Mouse (Mus musculus) hindlimb bud, embryonic 11.5 days (tissue): Measurements from ENCODE around the gene Mrc2.
A peak's percentile ranks its signal among the peaks of the same experiment; 100 is the strongest.

Source experiments
- DNase-seq: peaks from one replicate; pipeline ENCODE4 v3.0.0-alpha.2; 2012; ENCODE audit warnings: low read depth, low spot score; ENCODE audit errors: extremely low spot score

Gene Mrc2

DNA sequence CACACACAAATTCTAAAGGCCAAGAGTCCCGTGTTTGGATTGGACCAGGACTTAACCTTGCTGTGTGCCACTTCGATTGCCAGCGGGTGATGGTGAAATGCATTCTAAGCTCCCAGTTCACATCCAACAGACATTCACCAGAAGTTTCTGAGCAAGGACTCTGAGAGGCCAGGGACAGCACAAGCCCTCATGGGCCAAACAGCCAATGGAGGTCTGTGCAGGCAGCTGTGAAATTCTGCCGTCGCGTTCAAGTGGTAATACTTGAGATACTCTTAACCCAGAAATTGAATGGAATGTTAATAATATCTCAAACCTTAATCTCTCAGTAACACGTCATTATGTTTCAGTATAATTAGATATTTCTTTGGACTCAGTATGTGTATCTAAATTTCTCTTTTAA, 17.8 kb downstream of the Mrc2 start:
- no peak for DNase-seq

DNA sequence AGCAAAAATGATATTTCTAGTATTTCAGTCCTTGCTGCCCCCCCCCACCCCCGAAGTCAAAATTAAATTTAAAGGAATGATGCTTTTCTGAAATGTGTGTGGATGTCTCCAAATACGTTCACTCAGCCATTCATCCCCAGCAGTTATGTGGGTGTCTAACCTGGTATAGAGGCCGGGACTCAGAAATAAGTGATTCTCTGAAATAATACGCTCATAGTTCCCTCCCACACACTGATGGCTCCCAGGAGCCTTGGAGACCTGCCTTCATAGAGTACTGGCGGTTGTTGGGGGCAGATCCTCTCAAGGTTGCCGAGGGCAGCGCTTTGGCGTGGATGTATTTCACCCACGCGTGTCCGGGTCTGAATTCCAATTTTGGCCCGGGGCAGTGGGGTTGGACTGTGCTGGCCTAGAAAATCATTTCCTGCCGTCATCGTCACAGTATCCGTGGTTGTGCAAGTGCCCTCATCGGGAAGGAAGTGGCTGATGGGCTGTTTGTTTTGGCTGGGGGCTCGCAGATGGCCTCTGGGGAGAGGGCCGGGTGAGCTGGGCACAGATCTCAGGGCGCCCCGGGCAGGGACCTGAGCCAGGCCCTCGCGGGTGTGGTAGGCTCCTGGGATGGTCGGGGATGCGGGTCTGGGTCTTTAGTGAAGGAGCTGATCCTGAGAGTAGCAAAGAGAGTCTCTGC, 19.0 kb downstream of the Mrc2 start:
- no peak for DNase-seq

DNA sequence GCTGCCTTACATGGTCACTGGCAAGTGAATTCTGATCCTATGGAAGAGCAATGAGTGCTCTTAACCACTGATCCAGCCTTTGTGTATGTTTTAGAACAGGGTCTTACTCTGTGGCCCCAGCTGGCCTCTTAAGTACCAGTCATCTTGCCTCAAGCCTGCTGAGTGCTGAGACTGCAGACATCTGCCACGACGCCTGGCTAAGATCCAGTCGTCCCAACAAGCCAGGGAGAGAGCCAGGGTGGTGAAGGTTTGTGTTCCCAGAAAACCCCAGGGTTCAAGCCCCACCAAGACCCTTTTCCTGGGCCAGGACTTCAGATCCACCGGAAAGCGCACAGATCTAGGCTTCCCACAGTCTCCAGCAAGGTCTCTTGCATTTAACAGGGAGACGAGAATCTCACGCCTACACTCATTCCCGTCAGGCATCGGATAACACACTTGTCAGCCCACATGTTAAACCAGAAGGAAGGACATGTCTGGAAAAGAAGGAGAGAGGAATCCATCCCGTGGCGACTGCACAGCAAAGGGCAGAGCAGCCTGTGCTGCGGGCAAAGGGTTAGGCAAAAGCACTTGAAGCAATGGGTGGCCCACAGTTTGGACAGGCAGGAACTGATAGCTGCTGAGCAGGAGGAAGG, 20.0 kb downstream of the Mrc2 start:
- no peak for DNase-seq

DNA sequence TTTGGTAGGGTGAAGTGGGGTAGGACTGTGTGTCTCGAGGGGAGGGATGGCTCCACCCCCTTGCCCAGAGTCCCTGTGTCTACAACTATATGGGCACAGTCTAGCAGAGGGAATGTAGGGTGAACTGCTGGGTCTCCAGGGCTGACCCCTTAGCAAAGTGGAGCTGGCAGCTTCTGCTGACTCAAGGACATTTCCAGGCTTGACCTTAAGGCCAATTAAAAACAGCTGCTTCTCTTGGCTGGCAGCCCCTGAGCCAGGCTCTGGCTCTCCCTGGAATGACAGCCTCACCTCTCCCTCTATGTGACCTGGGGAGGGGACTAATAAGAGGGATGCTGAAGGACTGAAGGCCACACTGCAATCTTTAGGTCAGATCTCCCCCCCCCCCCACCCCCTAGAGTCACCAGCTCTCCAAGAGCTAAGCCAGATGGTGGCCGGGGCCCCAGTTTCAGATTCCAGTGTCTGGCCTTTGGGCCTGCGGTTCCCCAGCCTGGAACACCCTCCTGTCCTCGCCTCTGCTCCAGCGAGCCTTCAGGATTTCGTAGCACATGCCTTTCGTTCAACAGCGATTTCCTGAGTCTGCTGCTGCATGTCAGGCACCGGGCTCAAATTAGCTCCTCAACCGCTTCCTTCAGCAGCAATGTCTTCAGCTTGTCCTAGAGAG, 20.7 kb downstream of the Mrc2 start:
- DNase-seq, result peak; percentile 53

DNA sequence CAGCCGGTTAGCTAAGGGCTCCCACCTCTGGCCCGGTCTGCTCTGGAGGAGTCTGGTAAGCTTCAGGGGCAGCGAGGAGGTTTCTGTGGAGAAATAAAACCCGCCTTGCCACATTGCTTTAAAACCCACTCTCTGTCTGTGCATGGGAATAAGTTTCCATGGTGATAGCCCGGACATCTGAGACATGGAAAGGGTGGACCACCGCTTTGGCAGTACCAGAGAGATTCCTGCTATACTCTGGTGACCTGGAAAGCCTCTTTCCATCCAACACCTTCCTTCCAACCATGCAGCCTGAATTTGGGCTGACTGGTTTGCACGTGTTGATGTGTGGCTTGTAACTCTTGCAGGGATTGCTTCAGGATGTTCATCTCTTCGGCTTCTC, 21.2 kb downstream of the Mrc2 start:
- DNase-seq, result no peak

DNA sequence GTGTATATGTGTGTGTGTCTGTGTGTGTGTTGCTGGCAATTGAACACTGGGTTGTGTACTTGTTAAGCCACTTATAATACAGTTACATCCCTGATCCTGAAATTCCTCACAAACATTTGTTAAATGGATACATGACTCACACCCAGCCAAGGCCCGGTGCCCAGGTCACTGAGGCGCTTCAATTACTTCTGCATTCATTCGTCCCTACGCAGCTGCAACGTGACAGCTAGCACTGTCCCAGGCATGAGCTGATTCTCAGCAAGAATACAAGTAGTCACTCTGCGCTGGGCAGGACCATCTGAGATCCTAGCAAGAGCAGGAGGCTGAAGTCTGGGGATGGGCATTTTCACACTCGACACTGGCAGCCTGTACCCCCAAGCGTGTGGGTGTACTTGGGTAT, 22.9 kb downstream of the Mrc2 start:
- no peak for DNase-seq

DNA sequence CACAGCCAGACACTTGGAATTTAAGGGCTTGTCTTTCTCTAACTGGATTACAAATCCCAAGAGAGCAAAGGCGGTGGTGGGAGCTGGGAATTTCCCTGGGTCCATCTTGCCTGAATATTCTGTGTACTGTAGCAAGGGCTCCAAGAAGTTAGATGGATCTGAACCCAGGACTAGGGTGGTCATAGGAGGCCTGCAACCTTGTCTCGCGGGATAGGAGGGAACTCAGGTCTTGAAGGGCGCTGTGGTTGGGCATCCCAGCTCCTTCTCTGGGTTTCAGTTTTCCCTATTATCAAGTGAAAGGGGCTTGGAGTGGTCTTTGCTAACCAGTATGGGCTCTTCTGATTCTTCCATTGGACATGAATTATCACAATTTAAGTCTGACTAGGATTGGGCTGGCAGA, 23.7 kb downstream of the Mrc2 start:
- DNase-seq, result no peak

DNA sequence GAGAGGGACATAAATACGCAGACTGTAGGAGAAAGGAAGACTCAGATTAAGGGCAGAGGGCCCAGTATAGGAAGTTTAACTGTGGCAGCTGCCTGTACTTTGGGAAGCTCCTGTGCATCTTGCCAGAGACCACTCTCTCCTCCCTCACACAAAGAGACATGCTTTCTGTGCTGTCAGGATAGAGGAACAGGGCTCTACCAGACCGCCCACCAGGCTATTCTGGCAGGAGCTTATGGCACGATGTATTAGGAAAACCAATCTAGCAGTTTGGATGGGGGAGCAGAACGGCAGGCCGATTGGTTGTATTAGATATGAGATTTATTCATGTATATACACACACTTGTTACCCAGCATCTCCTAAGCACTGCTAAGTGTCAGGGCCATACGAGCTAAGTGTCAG, 25.3 kb downstream of the Mrc2 start:
- no peak for DNase-seq

DNA sequence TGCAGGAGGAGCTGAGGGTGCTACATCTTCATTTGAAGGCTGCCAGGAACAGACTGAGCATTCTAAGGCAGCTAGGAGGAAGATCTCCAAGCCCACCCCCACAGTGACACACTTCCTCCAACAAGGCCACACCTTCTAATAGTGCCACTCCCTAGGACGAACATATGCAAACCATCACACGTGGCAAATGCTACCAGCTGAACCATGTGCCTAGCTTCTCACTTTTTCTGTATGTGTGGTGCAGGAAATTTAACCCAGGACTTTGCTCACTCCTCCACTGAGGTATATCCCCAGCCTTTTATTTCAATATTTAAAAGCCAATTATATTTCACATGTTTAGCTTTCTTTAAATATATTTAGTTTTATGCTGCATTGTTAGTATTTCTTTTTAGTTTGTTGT, 28.6 kb downstream of the Mrc2 start:
- DNase-seq, result no peak

DNA sequence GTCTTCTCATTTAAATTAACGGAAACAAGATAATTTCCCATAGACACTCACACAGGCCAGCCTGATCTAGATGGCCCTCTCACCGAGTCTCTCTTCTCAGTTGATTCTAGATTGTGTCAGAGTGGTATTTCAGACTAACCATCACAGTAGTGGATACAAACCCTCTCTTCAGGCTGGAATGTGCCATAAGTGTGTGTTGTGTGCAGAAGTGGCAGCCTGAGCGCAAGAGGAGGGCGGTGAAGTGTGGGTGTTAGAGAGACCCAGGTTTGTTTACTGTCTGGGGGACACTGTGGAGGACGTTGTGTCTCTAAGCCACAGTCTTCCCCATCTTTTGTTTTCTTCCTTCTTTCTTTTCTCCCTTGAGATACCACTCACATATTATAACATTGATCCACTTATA, 31.1 kb downstream of the Mrc2 start:
- DNase-seq, result no peak

DNA sequence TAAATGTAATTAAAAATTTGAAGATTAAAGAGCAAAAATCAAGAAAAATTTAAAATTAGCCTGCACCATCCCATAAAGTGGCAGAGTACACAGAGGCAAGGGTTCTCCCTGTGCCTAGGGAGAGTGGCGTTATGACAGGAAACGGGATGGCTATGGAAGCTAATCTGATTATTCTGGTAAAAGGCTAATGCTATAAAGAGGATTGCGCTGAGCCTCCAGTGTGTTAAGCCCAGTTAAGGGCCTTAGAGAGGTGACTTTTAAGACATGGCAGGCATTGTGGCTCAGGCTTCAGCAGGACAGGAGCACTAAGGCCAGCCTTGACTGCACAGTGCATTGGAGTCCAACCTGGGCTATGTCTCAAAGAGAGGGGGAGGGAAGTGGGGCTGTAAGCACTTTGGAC, 34.7 kb downstream of the Mrc2 start:
- DNase-seq, result no peak

DNA sequence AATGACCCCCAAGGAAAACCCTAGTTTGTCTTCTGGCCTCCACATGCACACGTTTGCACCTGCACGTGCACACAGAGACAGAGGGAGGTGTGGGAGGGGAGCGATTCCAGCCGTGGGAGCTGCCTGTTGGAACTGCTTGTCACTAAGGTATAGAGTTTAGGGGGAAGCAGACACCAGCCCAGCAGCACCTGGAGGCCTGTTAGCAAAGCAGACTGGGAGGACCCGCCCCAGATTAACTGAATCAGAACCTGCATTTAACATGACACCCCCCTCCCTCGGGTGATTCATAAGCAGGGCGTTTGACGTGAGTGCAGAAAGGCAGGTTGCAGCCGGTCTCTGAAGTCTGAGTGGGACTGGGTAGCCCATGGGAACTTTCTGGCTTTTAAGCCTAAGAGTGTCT, 37.5 kb downstream of the Mrc2 start:
- no peak for DNase-seq

DNA sequence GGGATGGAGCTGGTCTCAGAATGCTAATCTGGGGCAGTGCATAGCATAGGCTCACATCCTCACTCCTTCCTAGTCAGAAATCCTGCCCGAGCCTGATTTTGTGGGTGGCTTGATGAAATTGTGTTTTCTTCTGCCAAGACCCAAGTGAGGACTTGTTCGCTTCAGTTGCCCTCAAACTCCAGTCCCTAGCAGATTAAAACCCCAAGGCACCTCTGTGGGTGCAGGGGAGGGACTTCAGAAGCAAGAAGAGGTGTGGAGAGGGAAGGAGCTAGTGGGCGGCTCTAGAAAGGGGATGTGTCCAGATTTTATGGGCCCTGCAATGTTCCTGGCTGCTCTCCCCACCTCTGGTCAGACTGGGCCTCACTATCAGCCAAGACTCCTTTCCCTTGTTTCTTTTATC, 38.7 kb downstream of the Mrc2 start:
- DNase-seq, result no peak

DNA sequence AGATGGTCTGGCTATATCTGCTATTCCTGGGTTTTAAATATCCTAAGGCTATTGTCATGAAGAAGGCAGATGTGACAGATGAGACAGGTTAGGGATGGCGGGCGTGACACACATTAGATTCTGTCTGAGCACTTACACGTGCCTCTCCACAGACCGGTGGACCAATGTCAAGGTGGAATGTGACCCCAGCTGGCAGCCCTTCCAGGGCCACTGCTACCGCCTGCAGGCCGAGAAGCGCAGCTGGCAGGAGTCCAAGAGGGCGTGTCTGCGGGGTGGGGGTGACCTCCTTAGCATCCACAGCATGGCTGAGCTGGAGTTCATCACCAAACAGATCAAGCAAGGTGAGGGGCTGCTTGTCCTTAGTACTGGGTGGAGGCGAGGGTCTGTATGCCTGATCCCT, 39.3 kb downstream of the Mrc2 start:
- DNase-seq, result no peak

DNA sequence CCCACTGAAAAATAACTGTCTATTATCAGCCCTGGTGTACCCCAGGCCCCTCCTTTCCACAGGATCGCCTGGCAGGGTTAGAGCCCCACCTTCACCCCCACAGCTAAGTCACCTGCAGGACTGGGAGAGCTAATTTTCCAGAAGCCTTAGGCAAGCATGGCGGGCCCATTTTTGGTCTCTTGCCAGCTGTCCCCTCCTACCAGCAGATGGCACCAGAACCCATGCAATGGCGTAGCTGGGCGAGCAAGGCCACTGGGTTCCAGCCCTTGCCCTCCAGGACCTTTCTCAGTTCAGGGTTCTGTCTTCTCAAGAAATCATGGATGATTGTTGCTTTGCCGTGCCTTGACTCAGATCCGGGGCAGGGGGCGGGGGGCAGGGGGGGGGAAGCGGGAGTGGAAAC, 40.0 kb downstream of the Mrc2 start:
- DNase-seq, result no peak

DNA sequence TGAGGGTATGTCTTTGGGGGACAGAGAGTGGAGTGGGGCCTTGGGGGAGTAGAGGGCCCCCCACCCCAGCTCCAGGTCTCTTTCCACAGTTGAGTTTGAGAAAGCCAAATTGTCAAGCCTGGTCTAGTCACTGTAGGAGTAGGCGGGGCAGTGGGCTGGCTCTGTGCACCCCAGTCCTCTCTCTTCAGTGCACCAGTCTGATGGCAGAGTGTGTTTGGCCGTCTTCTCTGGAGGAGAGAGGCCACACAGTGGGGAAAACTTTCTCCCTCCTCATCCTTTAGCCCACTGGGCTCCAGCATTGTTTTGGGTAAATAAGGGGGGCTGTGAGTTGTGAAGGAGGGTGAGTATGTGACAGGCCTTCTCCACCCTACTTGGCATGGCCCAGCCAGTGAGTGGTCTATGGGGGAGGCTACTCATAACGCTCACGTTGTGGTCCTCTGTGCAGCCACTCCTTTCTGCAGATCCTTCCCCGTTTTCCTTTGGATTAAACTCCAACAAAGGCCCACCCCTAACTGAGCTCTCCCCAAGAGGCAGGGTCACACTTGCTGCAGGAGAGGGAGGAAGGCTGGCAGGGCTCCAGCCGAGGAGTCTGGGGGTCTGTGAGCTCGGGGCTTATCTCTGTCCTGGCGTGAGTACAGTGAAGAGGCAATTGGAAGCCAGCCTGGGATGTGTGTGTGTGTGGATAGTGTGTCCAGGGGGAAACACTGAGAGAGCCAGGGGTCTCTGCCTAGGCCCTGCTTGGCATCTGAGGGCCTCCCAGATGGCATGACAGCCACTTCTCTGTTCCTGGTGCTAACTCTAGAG, 41.6 kb downstream of the Mrc2 start:
- DNase-seq, result no peak

DNA sequence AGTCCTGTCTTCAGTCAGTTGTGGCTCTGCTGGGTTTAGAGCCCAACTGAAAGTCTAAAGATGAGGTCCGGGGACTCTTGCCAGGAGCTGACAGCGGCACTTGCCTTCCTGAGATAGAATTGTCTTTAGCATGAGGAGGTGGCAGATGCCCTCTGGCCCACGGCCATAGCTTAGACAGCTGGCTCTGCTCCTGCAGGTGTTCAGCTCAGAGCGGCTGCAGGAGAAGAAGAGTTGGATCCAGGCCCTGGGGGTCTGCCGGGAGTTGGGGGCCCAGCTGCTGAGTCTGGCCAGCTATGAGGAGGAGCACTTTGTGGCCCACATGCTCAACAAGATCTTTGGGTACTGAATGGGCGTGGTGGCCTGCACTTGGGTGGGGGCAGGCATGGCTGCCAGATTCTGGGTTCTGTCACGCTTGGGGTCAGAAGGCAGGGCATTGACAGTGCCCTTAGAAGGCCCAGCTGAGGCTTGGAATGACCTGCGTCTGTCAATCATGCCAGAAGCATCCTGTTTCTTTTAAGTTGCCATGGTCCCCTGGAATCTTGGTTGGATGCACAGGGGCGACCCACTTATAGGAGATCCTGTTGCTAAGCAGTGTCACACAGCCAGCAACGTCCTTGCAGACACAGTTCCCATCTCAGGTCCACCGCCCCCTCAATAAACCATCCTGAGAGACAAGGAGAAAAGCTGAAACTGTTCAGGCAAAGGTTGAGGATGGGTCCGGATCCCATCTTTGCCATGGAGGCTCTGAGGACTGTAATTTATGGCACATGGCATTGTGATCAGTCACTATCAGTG, 46.4 kb downstream of the Mrc2 start:
- no peak for DNase-seq

DNA sequence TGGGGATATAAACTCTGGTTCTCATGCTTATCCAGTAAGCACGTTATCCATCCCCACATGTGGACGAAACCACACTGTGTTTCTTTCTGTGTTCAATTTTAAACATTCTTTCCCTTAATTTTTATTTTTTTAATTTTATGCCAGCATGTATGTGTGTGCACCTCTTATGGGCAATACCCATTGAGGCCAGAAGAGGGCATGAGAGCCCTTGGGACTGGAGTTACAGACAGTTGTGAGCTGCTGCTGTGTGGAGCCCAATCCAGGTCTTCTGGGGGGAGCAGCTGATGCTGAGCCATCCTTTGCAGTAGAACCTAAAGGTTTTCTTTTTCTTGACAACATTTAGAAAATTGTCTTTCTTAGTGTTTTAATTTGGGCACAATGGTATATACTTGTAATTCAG, 52.8 kb downstream of the Mrc2 start:
- DNase-seq, result no peak

DNA sequence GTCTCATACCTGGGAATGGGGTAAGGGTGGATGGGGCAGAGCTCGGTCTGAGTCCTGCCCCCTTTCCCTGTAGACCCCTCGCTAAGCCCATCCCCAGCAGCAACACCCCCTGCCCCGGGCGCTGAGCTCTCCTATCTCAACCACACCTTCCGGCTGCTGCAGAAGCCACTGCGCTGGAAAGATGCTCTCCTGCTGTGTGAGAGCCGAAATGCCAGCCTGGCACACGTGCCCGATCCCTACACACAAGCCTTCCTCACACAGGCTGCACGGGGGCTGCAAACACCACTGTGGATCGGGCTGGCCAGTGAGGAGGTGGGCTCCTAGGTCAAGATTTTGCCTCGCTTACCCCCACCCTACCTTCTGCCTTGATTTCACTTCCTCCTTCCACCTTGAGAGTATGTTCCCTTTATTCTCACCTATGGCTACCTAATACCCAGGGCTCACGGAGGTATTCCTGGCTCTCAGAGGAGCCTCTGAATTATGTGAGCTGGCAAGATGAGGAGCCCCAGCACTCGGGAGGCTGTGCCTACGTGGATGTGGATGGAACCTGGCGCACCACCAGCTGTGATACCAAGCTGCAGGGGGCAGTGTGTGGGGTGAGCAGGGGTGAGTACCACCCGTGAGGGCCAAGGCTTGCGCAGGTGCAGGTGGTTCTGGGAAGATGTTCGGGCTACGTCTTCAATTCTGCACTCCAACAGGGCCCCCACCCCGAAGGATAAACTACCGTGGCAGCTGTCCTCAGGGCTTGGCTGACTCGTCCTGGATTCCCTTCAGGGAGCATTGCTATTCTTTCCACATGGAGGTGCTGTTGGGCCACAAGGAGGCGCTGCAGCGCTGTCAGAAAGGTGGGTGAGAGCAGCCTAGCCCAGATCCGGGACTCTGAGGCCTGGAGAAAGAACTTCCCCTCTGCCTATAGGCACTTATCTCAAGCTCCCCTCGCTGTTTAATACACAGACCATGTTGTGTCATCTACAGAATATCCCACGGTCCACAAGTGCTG, 55.0 kb downstream of the Mrc2 start:
- DNase-seq, result peak; percentile 42

DNA sequence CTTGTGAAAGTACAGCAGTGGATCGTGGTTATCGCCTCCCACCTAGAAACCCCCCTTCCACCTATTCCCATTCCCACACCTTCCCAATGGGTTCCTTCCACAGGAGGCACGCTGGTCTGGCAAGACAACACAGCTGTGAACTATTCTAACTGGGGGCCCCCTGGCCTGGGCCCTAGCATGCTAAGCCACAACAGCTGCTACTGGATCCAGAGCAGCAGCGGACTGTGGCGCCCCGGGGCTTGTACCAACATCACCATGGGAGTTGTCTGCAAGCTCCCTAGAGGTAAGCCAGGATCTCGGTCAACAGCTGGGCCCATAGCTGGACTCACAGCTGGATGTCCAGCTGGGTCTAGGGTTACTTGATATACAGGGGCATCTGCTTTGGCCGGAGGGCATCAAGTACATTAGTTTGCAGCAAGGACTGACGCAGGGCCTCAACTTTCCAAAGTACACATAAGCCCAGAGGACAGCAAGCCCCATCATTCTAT, 56.1 kb downstream of the Mrc2 start:
- no peak for DNase-seq
